Mouse (Mus musculus): ENCODE data around the gene Baz1b. TPM values are rescaled to one million over a fixed set of nuclear protein-coding genes. Genes with fewer than 3 reads are reported as not detected.
A peak's percentile ranks its signal among the peaks of the same experiment; 100 is the strongest.

Gene Baz1b
- polyA plus RNA-seq, 1 experiment from 2014 or later, result 34.1 TPM

- H3K36me3 ChIP-seq, result peaks cover 66% of the 10 kb centered on the region
- no peak overlapping the region for H3K27ac ChIP-seq
Measured at GRCm38 (mm10) chr5:135243166-135243565, 56.1 kb downstream of the Baz1b start.

GRCm38 (mm10) chr5:135246531-135246930, 59.5 kb downstream of the Baz1b start:
- H3K4me2 ChIP-seq (replicated peaks), result no peak overlapping the region
- H3K36me3 ChIP-seq, result peaks cover 42% of the 10 kb centered on the region
- H3K27me3 ChIP-seq (replicated peaks), result peaks cover 21% of the 10 kb centered on the region
- no peak overlapping the region for H3K4me3 ChIP-seq (replicated peaks)
- H3K4me1 ChIP-seq (replicated peaks), result peaks cover 11% of the 10 kb centered on the region
- H3K27ac ChIP-seq, result no peak overlapping the region
- no peak overlapping the region for H3K9ac ChIP-seq
- no peaks in the 10 kb centered on the region for H3K9me3 ChIP-seq
- 72% methylated on average over 4 of the region's 4 CpGs for WGBS
- no peak for ATAC-seq

More at GRCm38 (mm10) chr5:135243166-135243565, 56.1 kb downstream of the Baz1b start:
- no peak overlapping the region for H3K9ac ChIP-seq
- no peaks in the 10 kb centered on the region for H3K4me1 ChIP-seq (replicated peaks)
- no peaks in the 10 kb centered on the region for H3K9me3 ChIP-seq
- no peaks in the 10 kb centered on the region for H3K27me3 ChIP-seq (replicated peaks)
- ATAC-seq, result no peak
- 100% methylated on average over 1 of the region's 1 CpGs for WGBS
- no peak overlapping the region for H3K4me2 ChIP-seq (replicated peaks)
- H3K4me3 ChIP-seq (replicated peaks), result no peak overlapping the region

GRCm38 (mm10) chr5:135247337-135247736, 60.3 kb downstream of the Baz1b start:
- Histone ChIP-seq H3K36me3 (peaks cover 34% of the 10 kb centered on the region), H3K4me1 (replicated peaks) (peaks cover 11% of the 10 kb centered on the region), H3K27me3 (replicated peaks) (peaks cover 21% of the 10 kb centered on the region), H3K27ac (no peak overlapping the region), H3K9me3 (no peaks in the 10 kb centered on the region), H3K4me3 (replicated peaks) (no peak overlapping the region), H3K9ac (no peak overlapping the region), H3K4me2 (replicated peaks) (no peak overlapping the region)
- 83% methylated on average over 9 of the region's 9 CpGs for WGBS
- no peak for ATAC-seq

DNA sequence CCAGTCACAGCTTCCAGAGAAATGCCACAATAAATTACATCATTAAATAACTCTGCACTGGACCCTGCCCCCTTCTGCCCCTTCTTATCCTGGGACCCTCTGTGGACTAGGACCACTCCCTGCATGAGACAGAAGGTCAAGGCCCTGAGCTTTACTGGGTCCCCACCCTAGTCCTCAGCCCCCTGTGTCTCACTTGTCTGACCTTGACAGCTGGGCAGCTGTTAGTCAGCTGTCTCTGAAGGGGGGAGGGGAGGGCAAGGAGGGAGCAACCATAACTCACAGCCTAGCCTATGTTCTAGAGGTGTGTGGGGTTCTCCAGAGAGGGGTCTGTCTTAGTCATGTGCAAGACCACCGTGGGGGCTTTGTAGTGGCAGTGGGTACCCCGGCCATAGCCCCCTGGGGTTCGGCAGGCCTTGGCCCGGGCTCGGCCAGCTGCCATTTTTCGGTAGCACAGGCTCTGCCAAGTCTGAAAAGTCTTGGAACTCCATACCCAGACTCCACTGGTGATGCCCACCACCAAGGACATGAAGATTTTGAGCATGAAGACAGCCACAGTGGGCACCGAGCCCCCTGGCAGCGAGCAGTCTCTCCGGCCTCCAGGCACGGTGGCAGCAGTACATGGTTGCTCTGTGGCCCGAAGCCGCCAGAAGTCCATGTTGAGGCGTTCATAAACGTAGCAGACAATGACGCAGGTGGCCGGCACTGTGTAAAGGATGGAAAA, 62.1 kb downstream of the Baz1b start:
- Histone ChIP-seq H3K27ac (no peak overlapping the region), H3K27me3 (replicated peaks) (peaks cover 21% of the 10 kb centered on the region), H3K4me1 (replicated peaks) (peaks cover 18% of the 10 kb centered on the region), H3K36me3 (peaks cover 19% of the 10 kb centered on the region), H3K9me3 (no peaks in the 10 kb centered on the region), H3K4me3 (replicated peaks) (no peak overlapping the region), H3K9ac (no peak overlapping the region), H3K4me2 (replicated peaks) (no peak overlapping the region)
- ATAC-seq, result no peak
- WGBS, result 82% methylated on average over 16 of the region's 16 CpGs

DNA sequence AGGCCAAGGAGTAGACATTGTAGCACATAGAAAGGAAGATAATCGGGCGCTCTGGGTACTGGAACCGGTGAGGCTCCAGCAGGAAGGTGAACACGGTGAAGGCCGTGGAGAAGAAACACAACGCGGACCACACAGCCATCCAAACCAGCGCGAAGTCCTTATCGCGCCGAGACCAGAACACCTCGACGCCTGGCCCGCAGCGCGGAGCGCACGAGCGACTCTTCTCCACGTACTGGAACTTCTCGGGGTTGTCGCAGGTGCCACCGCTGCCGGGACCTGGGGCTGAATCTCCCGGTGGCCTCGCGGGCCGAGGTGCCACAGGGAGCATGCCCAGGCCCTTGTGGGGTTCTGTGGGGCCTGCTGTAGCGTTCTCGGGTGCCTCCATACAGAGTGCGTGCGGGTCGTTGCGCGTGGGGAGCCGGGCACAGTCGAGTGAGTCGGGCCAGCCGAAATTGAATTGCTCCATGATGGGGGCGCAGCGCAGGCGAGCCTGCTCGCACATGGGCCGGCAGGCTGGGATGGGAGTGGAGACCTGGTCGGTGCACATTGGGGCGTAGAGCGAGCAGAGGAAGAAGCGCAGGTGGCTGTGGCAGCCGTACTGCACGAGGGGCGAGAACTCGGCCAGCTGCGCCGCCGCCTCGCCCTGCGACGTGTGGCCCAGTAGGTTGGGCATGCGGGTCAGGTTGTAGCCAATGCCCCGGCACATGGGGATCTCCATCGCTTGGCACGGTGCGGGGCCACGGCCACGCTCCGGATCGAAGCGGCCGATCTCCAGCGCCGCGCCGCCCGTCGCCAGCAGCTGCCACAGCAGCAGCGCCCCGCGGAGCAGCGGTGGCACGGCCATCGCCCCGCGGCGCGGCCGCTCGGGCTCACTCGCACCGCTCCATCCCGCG, 63.4 kb downstream of the Baz1b start:
- peak overlapping the region; percentile 100 for H3K4me2 ChIP-seq (replicated peaks)
- peak overlapping the region; percentile 61 for H3K4me3 ChIP-seq (replicated peaks)
- H3K9me3 ChIP-seq, result no peaks in the 10 kb centered on the region
- H3K4me1 ChIP-seq (replicated peaks), result peaks cover 19% of the 10 kb centered on the region
- peaks cover 21% of the 10 kb centered on the region for H3K27me3 ChIP-seq (replicated peaks)
- H3K27ac ChIP-seq, result no peak overlapping the region
- peak overlapping the region; percentile 49 for H3K9ac ChIP-seq
- peaks cover 7% of the 10 kb centered on the region; the same call in 1 of the 2 replicates for H3K36me3 ChIP-seq
- peak; percentile 71 for ATAC-seq
- WGBS, result 2% methylated on average over 92 of the region's 92 CpGs

DNA sequence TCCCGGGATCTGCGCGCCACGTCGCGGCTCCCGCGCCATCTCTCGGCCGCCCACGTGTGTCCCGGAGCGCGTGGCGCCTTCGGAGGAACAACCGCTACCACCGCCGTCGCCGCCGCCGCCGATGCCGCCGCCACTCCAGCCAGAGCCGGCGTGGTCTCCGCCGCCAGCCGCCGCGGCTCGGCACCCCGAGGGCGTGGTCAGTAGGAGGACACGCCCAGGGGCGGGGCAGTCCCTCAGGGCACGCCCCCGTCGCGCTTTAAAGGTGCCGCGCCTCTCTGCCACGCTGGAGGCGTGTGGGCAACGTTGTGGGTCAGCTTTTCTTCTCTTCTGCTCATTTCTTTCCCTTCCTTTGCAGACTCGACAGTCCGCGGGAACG, 64.0 kb downstream of the Baz1b start, which contains the start of gene Fzd9:
TSS of gene Fzd9 (minus strand) at position 152 of the 376 bp plus-strand sequence.
- Histone ChIP-seq H3K9ac (peak within 1 kb of the TSS; percentile 49), H3K27ac (no peak within 1 kb of the TSS), H3K4me3 (replicated peaks) (peak within 1 kb of the TSS; percentile 61), H3K4me1 (replicated peaks) (peaks cover 19% of the 10 kb centered on the region), H3K4me2 (replicated peaks) (peak within 1 kb of the TSS; percentile 100), H3K36me3 (0 out of 2 replicates have a peak, but pooled peaks cover 1% of the 10 kb centered on the region), H3K9me3 (0 out of 2 replicates have a peak, but pooled peaks cover under 1% of the 10 kb centered on the region), H3K27me3 (replicated peaks) (peaks cover 21% of the 10 kb centered on the region)
- peak; percentile 97 for ATAC-seq
- under 1% methylated on average over 50 of the region's 51 CpGs for WGBS

DNA sequence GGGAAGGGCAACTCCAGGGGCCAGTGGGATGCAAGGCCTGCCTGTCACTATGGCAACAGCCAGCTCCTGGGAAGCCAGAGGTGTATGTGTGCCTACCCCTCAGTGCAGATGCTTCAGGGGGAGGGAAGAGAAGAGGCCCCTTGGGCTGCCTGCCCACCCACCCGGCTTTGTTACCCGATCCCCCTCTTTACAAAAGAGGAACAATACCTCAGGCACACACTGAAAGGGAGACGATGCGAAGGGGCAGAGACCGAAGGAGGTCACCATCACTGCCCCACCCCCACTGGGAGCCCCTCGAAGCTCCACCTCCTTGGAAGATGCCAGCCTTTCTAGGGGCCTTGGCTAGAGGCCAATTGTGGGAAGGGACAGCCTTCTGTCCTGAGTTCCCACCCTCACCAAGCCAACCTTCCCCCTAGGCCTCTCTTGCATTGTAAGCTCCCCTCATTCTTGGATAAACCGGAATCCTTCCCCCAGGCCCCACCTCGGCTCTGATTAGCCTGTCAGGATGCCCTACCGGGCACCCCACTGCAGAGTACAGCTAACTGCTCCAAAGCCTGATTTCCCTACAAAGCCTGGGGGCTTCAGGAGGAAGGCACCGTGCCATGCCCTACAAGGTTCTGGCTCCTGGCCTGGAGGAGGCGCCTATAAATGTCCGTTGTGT, 66.8 kb downstream of the Baz1b start:
- Histone ChIP-seq H3K36me3 (no peaks in the 10 kb centered on the region), H3K4me2 (replicated peaks) (0 out of 2 replicates have a peak overlapping the region, but pooled peaks have one; percentile 6), H3K9ac (no peak overlapping the region), H3K27me3 (replicated peaks) (peaks cover 21% of the 10 kb centered on the region), H3K9me3 (0 out of 2 replicates have a peak, but pooled peaks cover 3% of the 10 kb centered on the region), H3K4me1 (replicated peaks) (peaks cover 22% of the 10 kb centered on the region), H3K4me3 (replicated peaks) (no peak overlapping the region), H3K27ac (no peak overlapping the region)
- WGBS, result 19% methylated on average over 12 of the region's 12 CpGs
- ATAC-seq, result no peak

DNA sequence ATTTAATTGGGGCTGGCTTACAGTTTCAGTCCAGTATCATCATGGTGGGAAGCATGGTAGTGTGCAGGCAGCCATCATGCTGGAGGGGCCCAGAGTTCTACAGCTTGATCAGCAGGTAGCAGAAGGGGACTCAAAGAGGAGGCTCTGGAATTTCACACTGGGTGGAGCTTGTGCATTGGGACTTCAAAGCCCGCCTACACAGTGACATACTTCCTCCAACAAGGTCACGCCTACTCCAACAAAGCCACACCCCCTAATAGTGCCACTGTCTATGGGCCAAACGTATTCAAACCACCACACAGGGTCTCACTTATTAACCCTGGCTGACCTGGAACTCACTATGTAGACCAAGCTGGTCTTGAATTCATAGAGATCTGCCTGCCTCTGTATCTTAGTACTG, 69.1 kb downstream of the Baz1b start:
- Histone ChIP-seq H3K4me3 (replicated peaks) (no peak overlapping the region), H3K27ac (no peak overlapping the region), H3K4me2 (replicated peaks) (no peak overlapping the region), H3K9me3 (0 out of 2 replicates have a peak, but pooled peaks cover 3% of the 10 kb centered on the region), H3K36me3 (no peaks in the 10 kb centered on the region), H3K27me3 (replicated peaks) (no peaks in the 10 kb centered on the region), H3K4me1 (replicated peaks) (peaks cover 13% of the 10 kb centered on the region), H3K9ac (no peak overlapping the region)
- 90% methylated on average over 3 of the region's 3 CpGs for WGBS
- no peak for ATAC-seq

- H3K27me3 ChIP-seq (replicated peaks), result no peaks in the 10 kb centered on the region
- 80% methylated on average over 12 of the region's 12 CpGs for WGBS
- ATAC-seq, result no peak
- H3K9me3 ChIP-seq, result 0 out of 2 replicates have a peak, but pooled peaks cover 3% of the 10 kb centered on the region
- H3K9ac ChIP-seq, result no peak overlapping the region
- H3K4me1 ChIP-seq (replicated peaks), result peaks cover 11% of the 10 kb centered on the region
- no peak overlapping the region for H3K27ac ChIP-seq
- H3K4me2 ChIP-seq (replicated peaks), result no peak overlapping the region
- H3K36me3 ChIP-seq, result no peaks in the 10 kb centered on the region
- no peak overlapping the region for H3K4me3 ChIP-seq (replicated peaks)
Measured at GRCm38 (mm10) chr5:135257559-135257958, 70.5 kb downstream of the Baz1b start.

DNA sequence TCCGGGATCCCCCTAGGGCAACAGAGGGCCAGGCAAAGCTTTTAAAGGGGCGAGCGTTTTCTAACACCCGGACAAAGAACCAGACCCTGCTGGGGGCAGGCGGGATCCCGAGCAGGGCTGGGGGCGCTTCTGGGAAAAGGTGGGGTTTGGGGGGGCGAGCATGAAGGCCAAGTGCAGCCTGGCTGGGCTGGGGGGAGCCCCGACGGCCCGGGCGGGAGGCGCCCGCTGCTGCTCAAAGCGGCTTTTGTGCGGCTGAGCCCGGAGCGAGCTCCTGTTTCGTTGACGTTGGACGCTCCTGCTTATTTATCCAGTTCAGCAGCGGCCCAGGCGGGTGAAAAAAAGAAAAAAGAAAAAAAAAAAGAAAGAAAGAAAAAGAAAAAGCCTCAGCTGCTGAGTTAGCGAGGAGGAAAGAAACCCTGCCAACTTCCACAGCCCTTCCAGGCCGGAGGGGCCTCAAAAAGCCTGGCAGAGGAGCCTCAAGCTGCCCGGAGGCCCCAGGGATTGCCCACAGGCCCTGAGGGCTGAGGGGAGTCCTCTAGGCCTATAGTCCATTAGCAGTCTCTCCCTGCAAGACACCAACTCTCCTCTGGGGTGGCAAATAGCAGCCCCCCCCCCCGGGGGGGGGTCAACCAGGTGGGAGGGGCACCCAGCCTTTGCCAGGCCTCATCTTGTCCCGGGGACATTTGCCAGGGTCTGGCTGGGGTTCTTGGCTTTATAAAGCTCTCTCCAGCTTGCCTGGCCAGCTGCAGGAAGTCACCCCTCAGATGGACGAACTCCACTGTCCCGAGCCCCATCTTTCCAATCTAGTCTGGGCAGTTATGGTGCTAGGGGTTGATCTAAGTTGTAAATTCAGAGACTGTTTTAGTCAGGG, 71.5 kb downstream of the Baz1b start:
- H3K4me2 ChIP-seq (replicated peaks), result peak overlapping the region; percentile 63
- peak overlapping the region; percentile 58; the same call in 1 of the 2 replicates for H3K27ac ChIP-seq
- no peaks in the 10 kb centered on the region for H3K36me3 ChIP-seq
- 32% methylated on average over 30 of the region's 30 CpGs for WGBS
- peak overlapping the region; percentile 41 for H3K9ac ChIP-seq
- ATAC-seq, result no peak
- H3K4me3 ChIP-seq (replicated peaks), result peak overlapping the region; percentile 20
- peaks cover 10% of the 10 kb centered on the region for H3K4me1 ChIP-seq (replicated peaks)
- H3K9me3 ChIP-seq, result 0 out of 2 replicates have a peak, but pooled peaks cover 3% of the 10 kb centered on the region
- no peaks in the 10 kb centered on the region for H3K27me3 ChIP-seq (replicated peaks)

DNA sequence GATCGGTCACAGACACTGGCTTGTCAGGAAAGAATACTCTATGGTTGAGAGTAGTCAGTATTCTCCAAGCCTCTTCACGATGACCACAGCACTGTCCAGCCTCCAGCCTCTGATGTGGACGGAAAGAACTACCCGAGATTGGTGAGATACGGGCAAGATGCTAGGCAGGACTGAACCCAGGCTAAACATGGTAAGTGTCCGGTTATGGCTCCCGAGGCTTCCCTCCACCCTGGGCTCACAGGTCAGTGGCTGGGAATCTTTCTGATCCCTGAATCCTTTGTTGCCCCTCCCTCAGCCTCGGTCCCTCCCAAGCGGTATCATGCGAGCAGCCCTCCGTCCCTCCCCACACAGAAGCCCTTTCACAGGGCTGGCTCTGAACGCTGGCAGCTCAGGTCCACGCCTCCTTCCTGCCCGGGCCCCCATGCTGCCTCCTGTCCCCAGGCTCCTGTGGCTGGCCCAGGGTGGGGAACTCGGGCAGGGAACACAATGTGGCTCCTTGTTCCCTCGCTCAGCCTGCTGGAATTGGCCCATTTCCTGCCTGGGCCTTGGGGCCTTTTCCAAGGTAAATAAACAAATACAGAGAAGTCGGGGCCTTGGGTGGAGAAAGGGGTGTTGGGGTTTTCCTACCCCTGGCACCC, 76.9 kb downstream of the Baz1b start:
- Histone ChIP-seq H3K4me1 (replicated peaks) (peaks cover 7% of the 10 kb centered on the region; the same call in 1 of the 2 replicates), H3K27ac (no peak overlapping the region), H3K27me3 (replicated peaks) (no peaks in the 10 kb centered on the region), H3K4me3 (replicated peaks) (no peak overlapping the region), H3K36me3 (no peaks in the 10 kb centered on the region), H3K4me2 (replicated peaks) (peak overlapping the region; percentile 38), H3K9ac (no peak overlapping the region), H3K9me3 (no peaks in the 10 kb centered on the region)
- peak; percentile 80 for ATAC-seq
- 15% methylated on average over 17 of the region's 17 CpGs for WGBS

Measured in intestine, embryonic 15.5 days (tissue).